Mouse (Mus musculus) ES-Bruce4 (cell line): ENCODE measurements at regions not wholly inside any gene's neighbourhood (a gene's known extent, or its start where the extent isn't known, plus 50 kb on each side); places are given as distances from the start of the nearest gene placed in this dataset.

Experiments used
- CTCF ChIP-seq: IDR thresholded peaks from one replicate; pipeline ENCODE4 v1.8.1; 2011; ENCODE audit warnings: low read depth, low read length
- POLR2A ChIP-seq: IDR thresholded peaks from one replicate; pipeline ENCODE4 v1.8.1; 2011; ENCODE audit warnings: low read length; ENCODE audit not compliant: insufficient read depth

DNA sequence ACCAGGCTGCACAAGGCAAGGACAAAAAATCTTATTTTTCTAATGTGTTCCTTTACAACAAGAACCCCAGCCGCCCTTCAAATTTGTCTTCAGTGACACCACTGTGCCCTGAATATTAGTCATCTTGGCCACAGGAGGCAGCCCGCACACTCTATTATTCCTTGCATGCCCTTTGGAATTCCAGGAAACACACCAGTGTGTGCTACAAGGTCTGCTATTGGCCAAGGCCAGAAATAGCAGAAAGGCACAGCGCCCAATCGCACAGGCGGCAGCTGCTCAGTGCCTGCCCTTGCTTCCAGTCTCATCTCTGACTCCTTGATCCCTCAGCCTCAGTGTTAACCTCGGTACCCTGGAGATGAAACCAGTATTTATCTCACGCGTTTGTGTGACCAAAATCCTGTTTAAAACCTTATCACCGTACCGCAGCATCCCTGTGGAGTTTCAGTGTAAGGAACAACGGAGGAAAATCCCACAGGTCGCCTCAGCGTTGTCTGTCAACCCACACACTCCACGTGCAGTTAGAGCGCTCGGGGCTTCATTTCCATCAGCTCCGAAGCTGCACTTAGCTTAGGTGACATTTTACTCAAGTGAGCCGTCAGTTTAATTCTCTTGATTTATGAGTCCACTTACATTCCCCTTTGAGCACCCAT is 194.1 kb downstream of the Dyrk2 start:
- TF ChIP-seq POLR2A (no peak), CTCF (no peak)
